Mouse (Mus musculus) liver, embryonic 13.5 days (tissue): ENCODE data around the gene Dynlrb1. TPM values are rescaled to one million over a fixed set of nuclear protein-coding genes. Genes with fewer than 3 reads are reported as not detected.

ENCODE experiments used
- ATAC-seq: fragments of 200-750 bp; cut with Nextera tagmentation; 2 replicates; pipeline ENCODE4 v1.8.0; 2017; ENCODE audit warnings: low read depth, mild to moderate bottlenecking, moderate number of reproducible peaks, moderate library complexity
- DNase-seq: peaks from one replicate; pipeline ENCODE4 v3.0.0; 2022
- H3K27ac ChIP-seq: fragments of 300-500 bp; sonication (generic); 2 replicates; pipeline ENCODE4 v1.5.1; 2015; ENCODE audit warnings: moderate library complexity, mild to moderate bottlenecking, inconsistent platforms
- H3K27me3 ChIP-seq: fragments of 300-500 bp; sonication (generic); 2 replicates; pipeline ENCODE4 v1.6.1; 2015; ENCODE audit warnings: mild to moderate bottlenecking, inconsistent platforms
- H3K36me3 ChIP-seq: fragments of 300-500 bp; sonication (generic); 2 replicates; pipeline ENCODE4 v1.6.1; 2015; ENCODE audit warnings: mild to moderate bottlenecking, inconsistent platforms
- H3K4me1 ChIP-seq: fragments of 300-500 bp; sonication (generic); replicated peaks from 2 replicates; pipeline ENCODE4 v1.6.1; 2015; ENCODE audit warnings: inconsistent platforms
- H3K4me2 ChIP-seq: fragments of 300-500 bp; sonication (generic); 2 replicates; pipeline ENCODE4 v1.6.1; 2015; ENCODE audit warnings: inconsistent platforms, mild to moderate bottlenecking, moderate library complexity
- H3K4me3 ChIP-seq: fragments of 300-500 bp; sonication (generic); replicated peaks from 2 replicates; pipeline ENCODE4 v1.5.1; 2015; ENCODE audit warnings: mild to moderate bottlenecking, inconsistent platforms
- H3K9ac ChIP-seq: fragments of 300-500 bp; sonication (generic); 2 replicates; pipeline ENCODE4 v1.6.1; 2015; ENCODE audit warnings: mild to moderate bottlenecking, inconsistent platforms
- H3K9me3 ChIP-seq: fragments of 300-500 bp; sonication (generic); replicated peaks from 2 replicates; pipeline ENCODE4 v1.6.1; 2016; ENCODE audit warnings: inconsistent platforms
- WGBS: fragments of 180-500 bp; shearing (Covaris S2); methylation state at CpG from one replicate; pipeline ENCODE4 v1.1.7; 2015; ENCODE audit not compliant: insufficient replicate concordance; 5-methylcytosine and 5-hydroxymethylcytosine counted together
- polyA plus RNA-seq: library from polyadenylated mRNA; unstranded; fragments of >200 nt; fragmentation: Nextera tagmentation; extraction: Ambion mirVana; gene quantifications from 2 replicates; pipeline ENCODE4 v1.2.1, GENCODE M21; 2015

Gene Dynlrb1
- 147 and 150 TPM in 2 replicates for polyA plus RNA-seq

DNA sequence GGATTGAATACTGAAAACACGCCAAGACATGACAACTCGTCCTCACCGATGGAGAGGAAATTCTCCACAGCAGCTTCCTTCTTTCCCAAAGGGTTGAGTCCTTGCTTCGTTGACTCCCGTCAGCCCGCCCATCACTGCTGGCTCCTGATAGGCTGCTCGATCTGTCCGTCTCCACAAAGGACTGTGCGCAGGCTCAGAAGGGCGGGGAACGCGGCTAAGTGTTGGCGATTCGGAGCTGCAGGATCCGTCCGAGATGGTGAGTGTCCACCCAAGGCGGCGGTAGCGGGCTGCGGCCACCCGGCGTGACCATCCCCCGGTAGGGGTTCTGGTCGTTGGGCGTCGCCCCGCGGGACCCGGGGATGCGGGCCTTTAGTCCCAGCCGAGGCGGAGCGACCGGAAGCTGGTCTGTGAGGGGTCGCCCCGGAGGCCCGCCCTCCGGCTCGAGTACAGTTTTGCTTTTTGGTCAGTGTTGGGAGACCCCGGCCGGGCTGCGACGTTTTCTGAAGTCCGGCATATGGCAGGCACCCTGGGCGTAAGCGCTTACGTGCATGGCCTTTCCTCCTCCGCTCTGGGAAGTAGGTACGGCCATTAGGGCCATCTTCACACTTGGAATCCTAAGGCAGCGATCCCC is at the start of gene Dynlrb1:
Gene Dynlrb1, plus strand, starts transcription at position 172 of the 631 bp plus-strand sequence.
- DNase-seq (peak; percentile 92), ATAC-seq (peak; percentile 100)
- H3K9me3 ChIP-seq = no peaks in the 10 kb centered on the region
- H3K27me3 ChIP-seq = no peaks in the 10 kb centered on the region
- peak within 1 kb of the TSS; percentile 82 for H3K4me2 ChIP-seq
- peaks cover 39% of the 10 kb centered on the region for H3K4me1 ChIP-seq
- peak within 1 kb of the TSS; percentile 78 for H3K27ac ChIP-seq
- peak within 1 kb of the TSS; percentile 91 for H3K9ac ChIP-seq
- H3K36me3 ChIP-seq = no peaks in the 10 kb centered on the region
- H3K4me3 ChIP-seq = peak within 1 kb of the TSS; percentile 89
- WGBS = under 1% methylated on average over 50 of the region's 50 CpGs

DNA sequence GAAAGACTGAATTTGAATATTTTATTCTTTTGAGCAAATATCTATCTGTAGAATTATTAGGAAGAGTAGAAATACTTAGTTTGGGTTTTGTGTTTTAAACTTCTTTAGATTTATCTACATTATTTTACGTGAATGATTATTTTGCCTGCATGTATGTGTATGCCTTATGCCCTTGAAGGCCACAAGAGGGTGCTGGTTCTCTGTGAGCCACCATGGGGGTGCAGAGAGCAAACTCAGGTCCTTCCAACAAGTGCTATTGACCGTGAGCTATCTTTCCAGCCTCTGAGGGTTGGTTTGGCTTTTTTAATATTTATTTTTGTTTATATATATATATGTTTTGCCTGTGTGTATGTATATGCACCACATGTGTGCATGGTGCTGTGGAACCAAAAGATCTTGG is 28.9 kb upstream of the Dynlrb1 start:
- H3K36me3 ChIP-seq = peaks cover 44% of the 10 kb centered on the region
- H3K27me3 ChIP-seq = no peaks in the 10 kb centered on the region
- no peak overlapping the region for H3K27ac ChIP-seq
- WGBS = 65% methylated on average over 2 of the region's 2 CpGs
- DNase-seq (no peak), ATAC-seq (no peak)
- H3K9ac ChIP-seq = no peak overlapping the region
- no peaks in the 10 kb centered on the region for H3K4me1 ChIP-seq
- H3K4me2 ChIP-seq = no peak overlapping the region
- no peaks in the 10 kb centered on the region for H3K9me3 ChIP-seq
- H3K4me3 ChIP-seq = no peak overlapping the region

DNA sequence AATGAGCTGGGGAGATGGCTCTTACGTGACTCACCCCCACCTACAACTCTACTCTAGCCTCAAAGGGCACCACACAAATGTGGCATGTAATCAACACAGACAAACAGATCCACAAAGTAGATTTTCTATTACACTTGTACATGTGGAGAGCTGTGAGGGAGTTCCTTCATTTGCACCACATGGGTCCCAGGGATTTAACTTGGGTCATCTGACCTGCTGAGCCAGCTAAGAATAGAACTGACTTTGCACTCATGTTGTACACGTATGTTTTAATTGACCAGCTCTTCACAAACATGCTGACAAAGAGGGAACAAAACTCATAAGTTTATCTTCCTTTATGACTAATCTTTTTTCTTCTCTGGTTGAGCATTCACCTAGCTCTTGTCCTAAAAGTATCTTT is 13.2 kb upstream of the Dynlrb1 start:
- Histone ChIP-seq H3K4me3 (no peak overlapping the region), H3K36me3 (peaks cover 64% of the 10 kb centered on the region), H3K27ac (no peak overlapping the region), H3K9ac (no peak overlapping the region), H3K9me3 (no peaks in the 10 kb centered on the region), H3K4me1 (peaks cover 6% of the 10 kb centered on the region; the same call in 1 of the 2 replicates), H3K4me2 (no peak overlapping the region), H3K27me3 (no peaks in the 10 kb centered on the region)
- ATAC-seq (no peak), DNase-seq (no peak)
- 69% methylated on average over 2 of the region's 2 CpGs for WGBS

DNA sequence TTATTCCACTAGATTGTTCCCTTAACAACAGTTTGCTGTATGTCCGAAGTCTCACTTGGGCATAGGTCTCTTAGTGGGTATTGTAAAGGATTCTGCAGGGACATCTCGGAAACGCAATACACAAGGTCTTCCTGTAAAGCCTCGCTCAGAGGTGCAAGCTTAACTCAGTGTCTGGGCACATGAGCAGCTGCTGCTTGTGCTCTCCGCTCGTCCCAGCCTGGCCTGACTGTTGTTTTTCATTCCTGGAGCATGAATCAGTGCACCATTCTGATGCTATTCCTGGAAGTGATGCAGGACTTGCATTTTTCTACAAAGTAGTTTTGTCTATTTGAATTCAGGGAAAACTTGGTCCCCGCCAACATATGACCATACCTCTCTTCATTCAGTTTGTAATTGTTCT is 11.6 kb upstream of the Dynlrb1 start:
- Histone ChIP-seq H3K36me3 (peaks cover 49% of the 10 kb centered on the region), H3K4me1 (peaks cover 6% of the 10 kb centered on the region; the same call in 1 of the 2 replicates), H3K4me3 (no peak overlapping the region), H3K27ac (no peak overlapping the region), H3K27me3 (no peaks in the 10 kb centered on the region), H3K4me2 (no peak overlapping the region), H3K9me3 (no peaks in the 10 kb centered on the region), H3K9ac (no peak overlapping the region)
- DNase-seq (no peak), ATAC-seq (no peak)
- WGBS = 81% methylated on average over 7 of the region's 7 CpGs

DNA sequence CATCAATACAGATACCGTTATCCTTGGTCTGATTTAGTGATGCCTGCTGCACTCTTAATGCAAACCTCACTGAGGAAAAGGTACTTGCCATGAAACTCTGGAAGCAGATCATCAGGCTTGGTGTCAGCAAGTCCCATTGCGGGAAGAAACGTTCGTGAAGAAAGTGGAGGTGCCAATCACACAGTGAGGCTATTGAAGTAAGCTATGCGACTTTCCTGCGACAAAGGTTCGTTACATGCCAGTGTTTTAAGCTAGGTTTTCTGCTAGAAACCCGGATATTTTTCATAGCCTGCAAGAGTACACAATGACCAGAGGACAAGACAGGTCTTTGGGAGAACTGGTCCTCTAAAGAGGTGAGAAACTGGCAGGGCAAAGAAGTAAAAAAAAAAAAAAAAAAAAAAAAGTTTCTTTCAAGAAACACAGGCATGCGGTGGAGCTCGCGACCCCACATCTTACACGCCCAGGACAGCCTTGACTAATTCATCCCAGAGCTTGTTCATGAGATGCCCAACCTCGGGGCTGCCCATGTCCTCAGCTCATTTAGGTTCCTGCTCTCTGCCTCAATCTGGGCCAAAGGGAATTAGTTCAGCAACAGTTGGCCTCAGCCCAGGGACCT is 479 bp upstream of the Dynlrb1 start:
- no peaks in the 10 kb centered on the region for H3K27me3 ChIP-seq
- WGBS = 8% methylated on average over 13 of the region's 13 CpGs
- peak overlapping the region; percentile 62 for H3K27ac ChIP-seq
- DNase-seq = no peak
- peak overlapping the region; percentile 82 for H3K4me2 ChIP-seq
- H3K4me3 ChIP-seq = peak overlapping the region; percentile 89
- no peaks in the 10 kb centered on the region for H3K36me3 ChIP-seq
- ATAC-seq = peak; percentile 79
- peaks cover 37% of the 10 kb centered on the region for H3K4me1 ChIP-seq
- no peaks in the 10 kb centered on the region for H3K9me3 ChIP-seq
- H3K9ac ChIP-seq = peak overlapping the region; percentile 91

DNA sequence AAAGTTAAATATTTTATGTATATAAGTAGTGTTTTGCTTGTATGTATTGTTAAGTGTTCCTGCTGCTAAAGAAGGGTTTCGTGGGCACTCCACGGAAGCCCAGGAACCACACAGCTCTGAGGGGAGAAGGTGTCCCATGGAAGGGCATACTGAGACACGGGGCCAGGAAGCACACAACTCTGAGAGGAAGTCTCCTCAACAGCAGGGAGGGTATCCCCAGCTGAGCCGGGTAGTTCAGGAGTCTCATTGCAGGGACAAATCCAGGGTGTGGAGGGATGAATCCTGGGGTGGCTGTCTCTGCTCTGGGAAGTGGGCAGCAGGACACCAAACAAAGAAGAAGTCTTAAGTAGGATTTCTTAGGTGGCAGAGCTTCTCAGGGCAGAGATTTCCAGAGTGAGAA is 943 bp downstream of the Dynlrb1 start:
- Histone ChIP-seq H3K27ac (no peak overlapping the region), H3K4me1 (peaks cover 39% of the 10 kb centered on the region), H3K9me3 (no peaks in the 10 kb centered on the region), H3K9ac (peak overlapping the region; percentile 91), H3K4me2 (peak overlapping the region; percentile 82), H3K27me3 (no peaks in the 10 kb centered on the region), H3K4me3 (peak overlapping the region; percentile 89), H3K36me3 (no peaks in the 10 kb centered on the region)
- ATAC-seq (no peak), DNase-seq (no peak)
- WGBS = 5% methylated on average over 4 of the region's 4 CpGs

DNA sequence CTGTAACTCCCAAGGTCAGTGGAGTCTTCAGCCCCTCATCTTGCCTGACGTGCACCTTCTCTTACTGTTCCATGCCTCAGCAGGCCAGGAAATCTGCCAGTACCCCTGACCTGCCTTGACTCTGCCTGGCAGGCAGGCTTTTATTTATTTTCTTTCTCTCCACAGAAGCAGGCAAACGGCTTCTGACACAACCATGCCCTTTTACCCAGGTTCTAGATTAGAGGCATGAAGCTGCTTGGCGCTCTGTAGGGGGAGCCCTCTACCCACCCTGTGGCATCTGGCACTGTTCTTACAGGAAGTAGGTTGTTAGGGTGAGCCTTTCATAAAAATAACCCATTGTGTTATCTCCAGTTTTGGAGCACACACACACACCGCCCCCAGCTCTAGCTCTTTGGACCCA is 4.6 kb downstream of the Dynlrb1 start:
- H3K4me2 ChIP-seq = no peak overlapping the region
- H3K4me3 ChIP-seq = no peak overlapping the region
- H3K4me1 ChIP-seq = peaks cover 34% of the 10 kb centered on the region
- no peak overlapping the region for H3K9ac ChIP-seq
- DNase-seq (no peak), ATAC-seq (no peak)
- H3K9me3 ChIP-seq = no peaks in the 10 kb centered on the region
- H3K36me3 ChIP-seq = peaks cover 35% of the 10 kb centered on the region
- 61% methylated on average over 4 of the region's 4 CpGs for WGBS
- H3K27me3 ChIP-seq = no peaks in the 10 kb centered on the region
- no peak overlapping the region for H3K27ac ChIP-seq

DNA sequence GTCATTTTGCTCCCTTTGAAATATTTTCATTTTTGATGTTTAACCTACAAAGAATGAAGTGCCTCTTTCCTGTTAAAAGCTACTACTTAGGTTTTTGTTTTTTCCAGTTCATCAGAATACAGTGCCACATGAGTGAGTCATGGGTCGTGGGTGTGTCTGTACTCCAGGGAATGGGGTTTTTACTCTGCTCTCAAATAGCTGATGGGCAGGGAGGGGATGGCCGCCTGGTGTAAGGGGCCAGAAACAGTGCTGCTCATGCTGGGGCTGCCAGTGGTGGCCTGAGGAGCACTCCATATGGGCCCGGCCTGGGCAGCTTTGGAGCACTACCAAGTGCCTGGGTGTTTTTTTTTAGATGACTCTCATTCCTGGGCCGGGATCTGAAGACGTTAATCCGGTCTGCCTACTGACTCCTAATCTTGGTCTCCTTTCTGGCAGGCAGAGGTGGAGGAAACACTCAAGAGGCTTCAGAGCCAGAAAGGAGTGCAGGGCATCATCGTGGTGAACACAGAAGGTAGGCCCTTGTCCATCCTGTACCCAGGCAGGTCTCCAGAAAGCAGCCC is 6.0 kb downstream of the Dynlrb1 start:
- Histone ChIP-seq H3K4me3 (no peak overlapping the region), H3K27ac (no peak overlapping the region), H3K4me1 (peaks cover 31% of the 10 kb centered on the region), H3K9me3 (no peaks in the 10 kb centered on the region), H3K4me2 (no peak overlapping the region), H3K27me3 (no peaks in the 10 kb centered on the region), H3K9ac (no peak overlapping the region), H3K36me3 (peaks cover 47% of the 10 kb centered on the region)
- WGBS = 72% methylated on average over 7 of the region's 7 CpGs
- DNase-seq (no peak), ATAC-seq (no peak)

DNA sequence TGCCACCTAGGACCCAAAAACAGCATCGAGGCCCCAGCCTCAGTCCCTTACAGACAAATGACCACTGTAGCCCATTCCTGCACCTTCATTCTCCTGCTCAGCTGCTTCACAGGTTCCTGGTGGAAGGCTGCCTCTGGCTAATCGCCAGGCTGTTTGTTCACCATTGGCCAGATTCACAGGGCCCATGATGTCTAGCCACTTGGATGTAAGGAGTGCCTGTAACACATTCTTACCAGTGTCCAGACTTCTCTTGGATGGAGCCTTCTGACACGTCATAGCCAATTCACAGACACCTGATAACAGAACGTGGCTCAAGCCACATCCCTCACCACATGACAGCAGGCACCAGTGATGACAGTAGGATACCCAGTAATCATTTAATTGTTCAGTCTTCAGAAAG is 9.9 kb downstream of the Dynlrb1 start:
- peaks cover 85% of the 10 kb centered on the region for H3K36me3 ChIP-seq
- 62% methylated on average over 4 of the region's 4 CpGs for WGBS

DNA sequence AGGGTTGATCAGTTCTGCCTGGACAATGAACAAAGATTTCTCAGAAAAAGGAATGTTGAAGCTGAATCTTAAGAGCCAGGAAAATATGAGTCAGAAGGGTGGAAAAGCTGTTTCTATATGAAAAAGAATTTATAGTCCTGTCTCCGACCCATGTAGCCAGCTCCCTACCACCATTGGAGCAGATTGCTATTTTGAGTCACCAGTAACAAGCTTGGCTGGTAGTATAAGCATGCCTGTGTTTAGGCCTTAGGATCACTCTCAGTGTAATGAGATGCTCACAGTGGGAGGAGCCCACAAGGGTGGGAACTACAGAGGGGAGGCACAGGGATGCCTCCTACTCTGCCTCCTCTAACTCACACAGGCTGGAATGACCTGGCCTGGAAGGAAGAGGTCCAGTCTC is 11.9 kb downstream of the Dynlrb1 start:
- DNase-seq (no peak), ATAC-seq (no peak)
- Histone ChIP-seq H3K36me3 (peaks cover 81% of the 10 kb centered on the region), H3K9ac (no peak overlapping the region), H3K4me3 (no peak overlapping the region), H3K9me3 (no peaks in the 10 kb centered on the region), H3K27ac (no peak overlapping the region), H3K4me2 (no peak overlapping the region), H3K4me1 (no peaks in the 10 kb centered on the region), H3K27me3 (no peaks in the 10 kb centered on the region)
- 71% methylated on average over 1 of the region's 1 CpGs for WGBS

More for the DNA sequence above, 9.9 kb downstream of the Dynlrb1 start:
- DNase-seq = no peak
- Histone ChIP-seq H3K27ac (no peak overlapping the region), H3K4me1 (no peaks in the 10 kb centered on the region), H3K4me2 (no peak overlapping the region), H3K4me3 (no peak overlapping the region), H3K9ac (no peak overlapping the region), H3K9me3 (no peaks in the 10 kb centered on the region), H3K27me3 (no peaks in the 10 kb centered on the region)
- no peak for ATAC-seq

DNA sequence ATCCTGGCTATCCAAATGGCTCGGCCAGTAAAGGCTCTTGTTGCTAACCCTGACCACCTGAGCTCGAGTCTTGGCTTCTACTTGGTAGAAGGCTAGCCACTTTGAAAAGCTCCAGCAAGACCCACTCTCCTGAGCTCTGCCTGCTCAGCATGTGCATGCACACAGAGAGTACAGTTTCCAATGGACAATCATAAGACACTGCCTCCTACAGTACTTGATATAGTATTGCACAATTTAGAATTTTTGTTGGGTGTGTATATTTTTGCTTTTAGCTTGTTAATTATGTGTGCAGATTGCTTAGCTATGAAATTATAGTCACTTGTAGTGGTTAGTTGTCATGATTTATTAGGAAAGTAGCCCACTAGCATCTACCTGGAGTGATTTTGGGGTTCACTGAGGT is 12.4 kb downstream of the Dynlrb1 start:
- Histone ChIP-seq H3K9ac (no peak overlapping the region), H3K4me3 (no peak overlapping the region), H3K27ac (no peak overlapping the region), H3K4me2 (no peak overlapping the region), H3K4me1 (no peaks in the 10 kb centered on the region), H3K36me3 (peaks cover 76% of the 10 kb centered on the region), H3K9me3 (no peaks in the 10 kb centered on the region), H3K27me3 (no peaks in the 10 kb centered on the region)
- ATAC-seq (no peak), DNase-seq (no peak)
- WGBS = 62% methylated on average over 2 of the region's 2 CpGs

DNA sequence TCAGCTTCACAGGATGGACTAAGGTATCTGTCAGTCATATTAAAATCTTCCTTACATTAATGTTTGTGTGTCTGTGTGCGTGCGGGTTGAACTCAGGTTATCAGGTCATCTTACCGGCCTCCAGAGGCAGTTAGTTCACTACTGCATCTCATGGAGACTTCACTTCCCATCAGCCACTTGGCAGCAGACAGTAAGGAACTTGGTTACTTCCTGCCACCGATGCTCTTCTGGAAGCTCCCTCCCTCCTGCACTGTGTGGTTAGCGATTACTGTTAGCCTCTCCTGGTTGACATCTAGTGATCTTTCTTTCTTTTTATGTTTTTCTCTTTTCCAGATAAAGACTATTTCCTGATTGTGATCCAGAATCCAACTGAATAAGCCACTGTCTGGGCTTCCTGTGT is 13.3 kb downstream of the Dynlrb1 start:
- Histone ChIP-seq H3K4me2 (no peak overlapping the region), H3K27me3 (no peaks in the 10 kb centered on the region), H3K4me3 (no peak overlapping the region), H3K9me3 (no peaks in the 10 kb centered on the region), H3K27ac (no peak overlapping the region), H3K9ac (no peak overlapping the region), H3K36me3 (peaks cover 68% of the 10 kb centered on the region), H3K4me1 (no peaks in the 10 kb centered on the region)
- WGBS = 80% methylated on average over 5 of the region's 5 CpGs
- DNase-seq (no peak), ATAC-seq (no peak)
